Mouse (Mus musculus) stomach, embryonic 14.5 days (tissue): Measurements from ENCODE around the gene Rabgap1. TPM values are rescaled to one million over a fixed set of nuclear protein-coding genes. Genes with fewer than 3 reads are reported as not detected.

ENCODE experiments used
- ATAC-seq: fragments of 200-750 bp; cut with Nextera tagmentation; 2 replicates; pipeline ENCODE4 v1.8.0; 2017; ENCODE audit warnings: low read depth, moderate TSS enrichment; ENCODE audit not compliant: insufficient number of reproducible peaks, insufficient read depth, low FRiP score
- H3K27ac ChIP-seq: fragments of 300-500 bp; sonication (generic); 2 replicates; pipeline ENCODE4 v1.5.1; 2014; ENCODE audit warnings: mild to moderate bottlenecking, low read length, moderate library complexity, mixed read lengths
- H3K27me3 ChIP-seq: fragments of 300-500 bp; sonication (generic); 2 replicates; pipeline ENCODE4 v1.6.1; 2014; ENCODE audit warnings: low read length, control low read depth, mixed read lengths; ENCODE audit not compliant: control insufficient read depth, insufficient read depth
- H3K36me3 ChIP-seq: fragments of 300-500 bp; sonication (generic); 2 replicates; pipeline ENCODE4 v1.6.1; 2014; ENCODE audit warnings: mild to moderate bottlenecking, control low read depth, low read length, moderate library complexity, mixed read lengths; ENCODE audit not compliant: control insufficient read depth, insufficient read depth
- H3K4me1 ChIP-seq: fragments of 300-500 bp; sonication (generic); 2 replicates; pipeline ENCODE4 v1.6.1; 2014; ENCODE audit warnings: low read length, control low read depth, mixed read lengths; ENCODE audit not compliant: control insufficient read depth, insufficient read depth
- H3K4me2 ChIP-seq: fragments of 300-500 bp; sonication (generic); replicated peaks from 2 replicates; pipeline ENCODE4 v1.6.1; 2014; ENCODE audit warnings: low read depth, low read length, control low read depth
- H3K4me3 ChIP-seq: fragments of 300-500 bp; sonication (generic); 2 replicates; pipeline ENCODE4 v1.5.1; 2014; ENCODE audit warnings: low read depth, low read length, control low read depth
- H3K9ac ChIP-seq: fragments of 300-500 bp; sonication (generic); replicated peaks from 2 replicates; pipeline ENCODE4 v1.6.1; 2014; ENCODE audit warnings: low read depth, mild to moderate bottlenecking, control low read depth, low read length, moderate library complexity, mixed read lengths
- H3K9me3 ChIP-seq: fragments of 300-500 bp; sonication (generic); 2 replicates; pipeline ENCODE4 v1.6.1; 2016; ENCODE audit warnings: low read depth, low read length, control low read depth; ENCODE audit not compliant: control insufficient read depth
- WGBS: fragments of 180-500 bp; shearing (Covaris S2); extraction: QIAGEN DNeasy Blood & Tissue Kit; methylation state at CpG from one replicate; pipeline ENCODE4 v1.1.7; 2014; 5-methylcytosine and 5-hydroxymethylcytosine counted together
- polyA plus RNA-seq: library from polyadenylated mRNA; unstranded; fragments of >200 nt; fragmentation: Nextera tagmentation; extraction: Ambion mirVana; gene quantifications from 2 replicates; pipeline ENCODE4 v1.2.1, GENCODE M21; 2014

The Rabgap1 gene
- polyA plus RNA-seq, result 80.8 and 92.6 TPM in 2 replicates

GRCm38 (mm10) chr2:37442611-37443591 is at the start of gene Rabgap1, which contains the start of the genes Zbtb26 and Zbtb6:
Gene Rabgap1, plus strand, starts transcription at chr2:37443279.
Gene Zbtb26, minus strand, starts transcription at chr2:37443135.
Gene Zbtb6, minus strand, starts transcription at chr2:37443171.
- H3K9me3 ChIP-seq, result no peaks in the 10 kb centered on the region
- H3K9ac ChIP-seq, result peak within 1 kb of the TSS; percentile 90
- peak within 1 kb of the TSS; percentile 76 for H3K4me2 ChIP-seq
- no peaks in the 10 kb centered on the region for H3K36me3 ChIP-seq
- peak within 1 kb of the TSS; percentile 90 for H3K27ac ChIP-seq
- H3K4me1 ChIP-seq, result peaks cover 6% of the 10 kb centered on the region; the same call in 1 of the 2 replicates
- peak; percentile 99 for ATAC-seq
- peak within 1 kb of the TSS; percentile 92 for H3K4me3 ChIP-seq
- WGBS, result under 1% methylated on average over 51 of the region's 51 CpGs
- H3K27me3 ChIP-seq, result no peaks in the 10 kb centered on the region

- H3K9me3 ChIP-seq, result no peaks in the 10 kb centered on the region
- 75% methylated on average over 1 of the region's 1 CpGs for WGBS
- no peaks in the 10 kb centered on the region for H3K27me3 ChIP-seq
- H3K4me3 ChIP-seq, result no peak overlapping the region
- H3K9ac ChIP-seq, result no peak overlapping the region
- H3K27ac ChIP-seq, result no peak overlapping the region
- ATAC-seq, result no peak
- H3K36me3 ChIP-seq, result peaks cover 22% of the 10 kb centered on the region
- H3K4me1 ChIP-seq, result no peaks in the 10 kb centered on the region
- no peak overlapping the region for H3K4me2 ChIP-seq
Measured at GRCm38 (mm10) chr2:37395539-37395938, 47.5 kb upstream of the Rabgap1 start.

DNA sequence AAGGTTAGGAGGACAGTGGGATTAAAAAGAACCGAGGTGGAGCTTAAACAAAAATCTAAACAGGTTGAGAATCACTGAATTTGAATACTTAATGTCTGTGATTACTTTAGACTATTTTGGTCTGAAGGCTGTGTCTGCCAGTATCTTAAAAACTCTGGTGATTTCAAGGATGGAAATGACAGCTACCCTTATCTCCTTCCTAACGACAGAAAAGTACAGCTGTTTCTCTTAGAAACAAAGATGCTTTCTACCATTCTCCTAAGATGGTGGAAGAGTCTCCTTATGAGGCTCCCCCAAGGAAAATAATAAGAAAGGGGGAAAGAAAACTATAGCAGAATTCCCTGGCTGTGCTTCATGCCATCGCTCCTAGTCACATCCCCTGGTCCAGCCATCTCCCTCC is 21.2 kb upstream of the Rabgap1 start:
- no peaks in the 10 kb centered on the region for H3K4me1 ChIP-seq
- no peaks in the 10 kb centered on the region for H3K9me3 ChIP-seq
- under 1% methylated on average over 3 of the region's 3 CpGs for WGBS
- H3K36me3 ChIP-seq, result no peaks in the 10 kb centered on the region
- H3K4me2 ChIP-seq, result peak overlapping the region; percentile 70
- peak overlapping the region; percentile 92 for H3K27ac ChIP-seq
- no peaks in the 10 kb centered on the region for H3K27me3 ChIP-seq
- H3K9ac ChIP-seq, result peak overlapping the region; percentile 98
- no peak for ATAC-seq
- peak overlapping the region; percentile 92 for H3K4me3 ChIP-seq

DNA sequence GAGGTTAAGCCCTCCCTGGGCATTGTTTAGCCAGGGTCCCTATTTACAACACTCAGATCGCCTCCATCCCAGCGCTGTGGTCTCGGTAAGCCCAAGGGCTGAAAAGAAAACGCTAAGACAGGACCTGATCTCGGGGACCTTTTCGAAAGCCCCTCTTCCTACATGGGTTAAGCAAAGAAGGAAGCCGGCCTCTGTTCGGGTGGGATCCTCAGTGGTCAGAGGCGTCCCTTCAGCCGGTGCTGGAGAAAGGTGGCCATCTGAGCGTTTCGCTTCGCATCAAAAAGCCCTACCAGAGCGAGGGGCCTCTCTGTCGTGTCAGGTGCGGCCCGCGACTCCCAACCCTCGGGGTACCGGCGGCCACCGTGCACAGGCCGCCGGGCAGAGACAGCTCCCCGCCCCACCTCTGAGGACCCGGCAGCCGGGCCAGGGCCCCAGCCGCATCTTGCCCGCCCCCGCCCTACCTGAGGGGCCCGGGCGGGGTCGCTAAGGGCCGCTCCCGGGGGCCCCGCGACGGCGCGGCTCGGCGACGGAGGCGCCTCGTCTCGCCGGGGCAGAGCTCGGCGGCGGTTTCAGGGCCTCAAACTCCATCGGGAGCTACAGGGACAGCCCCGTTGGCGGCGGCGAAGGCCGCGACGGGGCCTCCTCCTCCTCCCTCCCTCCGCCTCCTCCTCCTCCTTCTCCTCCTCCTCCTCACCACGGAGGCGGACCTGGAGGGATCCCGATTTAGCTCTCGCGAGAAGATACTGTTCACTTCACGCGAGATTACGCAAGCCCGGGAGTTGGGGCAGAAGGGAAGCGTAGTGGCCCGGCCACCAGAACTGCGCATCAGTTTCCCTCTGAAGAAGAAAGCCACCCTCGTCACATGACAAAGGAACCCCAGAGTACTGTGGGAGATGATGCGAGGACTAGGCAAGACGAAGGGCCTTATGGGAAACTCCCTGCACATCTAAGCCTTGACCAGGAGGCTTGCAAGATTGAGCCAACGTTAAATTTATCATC is 20.5 kb upstream of the Rabgap1 start, which contains the start of gene Rc3h2:
Rc3h2 (minus strand) TSS at position 598 of the 999 bp plus-strand sequence.
- Histone ChIP-seq H3K27ac (peak within 1 kb of the TSS; percentile 92), H3K4me1 (no peaks in the 10 kb centered on the region), H3K9ac (peak within 1 kb of the TSS; percentile 98), H3K4me3 (peak within 1 kb of the TSS; percentile 92), H3K36me3 (peaks cover under 1% of the 10 kb centered on the region; the same call in 1 of the 2 replicates), H3K27me3 (no peaks in the 10 kb centered on the region), H3K9me3 (no peaks in the 10 kb centered on the region), H3K4me2 (peak within 1 kb of the TSS; percentile 70)
- under 1% methylated on average over 74 of the region's 75 CpGs for WGBS
- peak; percentile 99 for ATAC-seq

GRCm38 (mm10) chr2:37423671-37424070 is 19.4 kb upstream of the Rabgap1 start:
- Histone ChIP-seq H3K9ac (no peak overlapping the region), H3K36me3 (peaks cover 5% of the 10 kb centered on the region; the same call in 1 of the 2 replicates), H3K4me2 (no peak overlapping the region), H3K9me3 (no peaks in the 10 kb centered on the region), H3K4me1 (no peaks in the 10 kb centered on the region), H3K27ac (no peak overlapping the region), H3K4me3 (no peak overlapping the region), H3K27me3 (no peaks in the 10 kb centered on the region)
- ATAC-seq, result no peak
- WGBS, result 67% methylated on average over 3 of the region's 3 CpGs

- H3K4me1 ChIP-seq, result peaks cover 5% of the 10 kb centered on the region
- under 1% methylated on average over 38 of the region's 38 CpGs for WGBS
- ATAC-seq, result peak; percentile 94
- H3K9me3 ChIP-seq, result no peaks in the 10 kb centered on the region
- peak overlapping the region; percentile 78 for H3K9ac ChIP-seq
- peak overlapping the region; percentile 89 for H3K4me3 ChIP-seq
- H3K36me3 ChIP-seq, result peaks cover 5% of the 10 kb centered on the region
- peak overlapping the region; percentile 74 for H3K4me2 ChIP-seq
- no peaks in the 10 kb centered on the region for H3K27me3 ChIP-seq
- H3K27ac ChIP-seq, result peak overlapping the region; percentile 94
Measured at GRCm38 (mm10) chr2:37430593-37431464, 12.2 kb upstream of the Rabgap1 start.

DNA sequence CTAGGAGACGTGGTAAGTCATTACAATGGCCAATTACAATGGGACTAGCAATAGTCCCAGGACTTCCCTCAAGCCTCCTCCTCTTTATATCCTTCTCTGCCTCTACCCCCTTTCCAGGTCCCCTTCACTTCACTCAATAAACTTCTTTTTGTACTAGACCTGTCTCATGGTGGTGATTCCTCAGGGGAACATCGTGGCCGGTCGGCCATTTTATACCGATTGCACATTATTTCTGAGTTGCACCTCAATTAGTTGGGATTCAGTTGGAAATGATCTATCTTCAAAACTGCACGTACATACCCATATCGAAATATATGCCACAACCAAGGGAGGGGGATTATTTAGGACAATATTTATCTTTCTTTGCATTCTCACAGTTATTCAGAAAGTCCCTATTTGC is 11.5 kb upstream of the Rabgap1 start:
- Histone ChIP-seq H3K9me3 (no peaks in the 10 kb centered on the region), H3K4me2 (peak overlapping the region; percentile 74), H3K27me3 (no peaks in the 10 kb centered on the region), H3K27ac (peak overlapping the region; percentile 94), H3K36me3 (peaks cover 5% of the 10 kb centered on the region), H3K4me3 (peak overlapping the region; percentile 89), H3K4me1 (peaks cover 5% of the 10 kb centered on the region), H3K9ac (peak overlapping the region; percentile 78)
- ATAC-seq, result no peak
- WGBS, result 32% methylated on average over 7 of the region's 7 CpGs
